Mouse (Mus musculus): ENCODE measurements around the gene Slc12a4.

GRCm38 (mm10) chr8:106010748-106011642, 45.1 kb upstream of the Slc12a4 start:
- peak; percentile 30 for TF ChIP-seq CTCF (IDR thresholded peaks at IDR 0.05)
- no peak for TF ChIP-seq EP300 (IDR thresholded peaks at IDR 0.05)

Data from lung, postnatal 0 days (tissue).